Mouse (Mus musculus) neural tube, embryonic 12.5 days (tissue): ENCODE data around the gene Kcnn1. TPM values are rescaled to one million over a fixed set of nuclear protein-coding genes. Genes with fewer than 3 reads are reported as not detected.

Experiments used
- ATAC-seq: fragments of 200-750 bp; cut with Nextera tagmentation; 2 replicates; pipeline ENCODE4 v1.8.0; 2017; ENCODE audit warnings: low read depth, mild to moderate bottlenecking, moderate TSS enrichment, moderate library complexity; ENCODE audit not compliant: low FRiP score
- H3K27ac ChIP-seq: fragments of 300-500 bp; sonication (generic); 2 replicates; pipeline ENCODE4 v1.5.1; 2016
- H3K27me3 ChIP-seq: fragments of 300-500 bp; sonication (generic); replicated peaks from 2 replicates; pipeline ENCODE4 v1.6.1; 2016; ENCODE audit warnings: mild to moderate bottlenecking
- H3K36me3 ChIP-seq: fragments of 300-500 bp; sonication (generic); 2 replicates; pipeline ENCODE4 v1.6.1; 2016; ENCODE audit warnings: mild to moderate bottlenecking
- H3K4me1 ChIP-seq: fragments of 300-500 bp; sonication (generic); 2 replicates; pipeline ENCODE4 v1.6.1; 2016
- H3K4me2 ChIP-seq: fragments of 300-500 bp; sonication (generic); replicated peaks from 2 replicates; pipeline ENCODE4 v1.6.1; 2016; ENCODE audit warnings: mild to moderate bottlenecking
- H3K4me3 ChIP-seq: fragments of 300-500 bp; sonication (generic); 2 replicates; pipeline ENCODE4 v1.5.1; 2016
- H3K9ac ChIP-seq: fragments of 300-500 bp; sonication (generic); 2 replicates; pipeline ENCODE4 v1.6.1; 2016; ENCODE audit warnings: mild to moderate bottlenecking
- H3K9me3 ChIP-seq: fragments of 300-500 bp; sonication (generic); 2 replicates; pipeline ENCODE4 v1.6.1; 2016; ENCODE audit warnings: mild to moderate bottlenecking
- WGBS: fragments of 180-500 bp; shearing (Covaris S2); methylation state at CpG from one replicate; pipeline ENCODE4 v1.1.7; 2016; 5-methylcytosine and 5-hydroxymethylcytosine counted together
- microRNA-seq: library from miRNA; unstranded; fragments of <30 nt; microRNA quantifications from one replicate; pipeline ENCODE4, GENCODE M21; 2017
- polyA plus RNA-seq: library from polyadenylated mRNA; unstranded; fragments of >200 nt; fragmentation: Nextera tagmentation; extraction: Ambion mirVana; gene quantifications from 2 replicates; pipeline ENCODE4 v1.2.1, GENCODE M21; 2016

The Kcnn1 gene
- polyA plus RNA-seq, 1 experiment from 2014 or later: 24.8 TPM

DNA sequence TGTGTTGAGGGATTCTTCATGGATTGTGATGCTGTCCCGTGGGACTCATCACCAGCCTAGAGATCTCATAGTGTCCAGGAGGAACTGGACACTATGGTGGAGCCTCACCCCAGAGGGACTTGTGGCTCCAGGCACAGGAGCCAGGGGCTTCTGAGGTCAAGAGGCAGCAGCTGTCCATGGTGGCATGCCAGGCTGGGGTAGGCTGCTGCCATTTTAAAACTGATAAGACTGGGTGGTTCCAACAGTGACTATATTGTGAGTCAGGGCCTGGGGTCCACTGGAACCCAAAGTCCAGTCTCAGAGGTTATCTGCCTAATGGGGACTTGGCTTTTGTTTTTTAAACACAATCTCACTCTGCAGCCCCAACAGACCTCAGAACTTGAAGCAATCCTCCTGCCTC is 61.2 kb downstream of the Kcnn1 start:
- Histone ChIP-seq H3K36me3 (no peaks in the 10 kb centered on the region), H3K4me1 (peaks cover 28% of the 10 kb centered on the region), H3K9me3 (no peaks in the 10 kb centered on the region), H3K4me3 (no peak overlapping the region), H3K4me2 (no peak overlapping the region), H3K27ac (no peak overlapping the region), H3K27me3 (peaks cover 65% of the 10 kb centered on the region), H3K9ac (no peak overlapping the region)
- no peak for ATAC-seq
- WGBS: 81% methylated on average over 1 of the region's 1 CpGs

DNA sequence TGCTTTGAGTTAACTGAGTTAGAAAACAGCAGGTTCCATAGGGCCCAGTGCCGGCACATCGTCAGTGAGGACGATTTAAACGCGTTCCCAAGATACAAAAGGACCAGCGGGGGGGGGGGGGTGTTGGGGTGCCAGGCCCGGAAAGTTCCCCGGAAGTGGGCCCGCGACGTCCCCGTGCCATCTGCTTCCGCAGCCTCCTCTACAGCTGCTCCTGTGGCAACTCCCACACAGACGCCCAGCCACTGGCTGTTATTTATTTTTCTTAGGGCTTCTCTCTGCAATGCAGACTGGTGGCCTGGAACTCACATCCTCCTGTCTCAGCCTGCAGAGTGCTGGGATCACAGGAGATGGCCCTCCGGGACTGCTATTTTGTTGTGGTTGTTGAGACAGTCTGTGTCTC is 61.9 kb downstream of the Kcnn1 start:
- no peaks in the 10 kb centered on the region for H3K9me3 ChIP-seq
- H3K27ac ChIP-seq: no peak overlapping the region
- no peak overlapping the region for H3K4me3 ChIP-seq
- H3K27me3 ChIP-seq: peaks cover 65% of the 10 kb centered on the region
- H3K4me2 ChIP-seq: no peak overlapping the region
- peaks cover 32% of the 10 kb centered on the region for H3K4me1 ChIP-seq
- no peaks in the 10 kb centered on the region for H3K36me3 ChIP-seq
- no peak overlapping the region for H3K9ac ChIP-seq
- 28% methylated on average over 15 of the region's 15 CpGs for WGBS
- ATAC-seq: no peak

DNA sequence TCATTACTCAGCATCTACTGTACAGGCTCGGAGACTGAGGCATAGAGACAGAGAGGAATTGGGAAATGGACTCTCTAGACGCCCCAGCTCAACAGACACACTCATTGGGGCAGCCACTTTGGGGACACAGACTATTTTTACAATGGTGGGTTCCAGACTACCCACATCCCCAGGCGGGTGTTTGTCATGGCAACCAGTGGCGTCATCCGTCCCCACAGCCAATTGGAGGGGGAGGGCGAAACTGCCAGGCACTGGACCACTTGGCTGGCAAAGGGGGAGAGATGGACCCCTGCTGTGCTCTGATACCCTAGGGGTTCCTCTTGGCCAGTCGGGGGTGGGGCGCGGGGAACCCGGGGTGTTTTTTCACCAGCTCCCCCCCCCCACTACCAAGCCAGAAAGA is 62.4 kb downstream of the Kcnn1 start:
- Histone ChIP-seq H3K9ac (no peak overlapping the region), H3K4me3 (no peak overlapping the region), H3K4me1 (peaks cover 32% of the 10 kb centered on the region), H3K36me3 (no peaks in the 10 kb centered on the region), H3K9me3 (no peaks in the 10 kb centered on the region), H3K4me2 (no peak overlapping the region), H3K27ac (no peak overlapping the region), H3K27me3 (peaks cover 61% of the 10 kb centered on the region)
- no peak for ATAC-seq
- 45% methylated on average over 10 of the region's 10 CpGs for WGBS

DNA sequence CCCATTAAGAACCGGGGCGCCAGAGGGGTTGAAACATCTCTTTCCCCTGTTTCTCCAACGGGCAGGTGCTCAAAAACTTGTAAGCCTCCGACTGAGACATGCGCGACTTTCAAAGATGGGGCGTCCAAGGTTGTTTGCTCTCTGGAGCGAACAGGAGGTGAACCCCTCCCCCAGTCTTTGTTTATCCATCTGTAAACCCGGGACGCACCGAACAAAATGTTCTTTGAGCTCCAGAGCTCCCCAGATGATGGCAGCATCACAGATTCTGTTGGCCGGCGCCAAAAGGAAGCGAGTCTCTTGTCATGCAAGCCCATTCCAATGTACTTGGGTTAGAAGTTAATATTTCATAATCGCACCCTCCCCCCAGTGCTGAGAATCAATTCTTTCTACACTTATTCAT is 64.8 kb downstream of the Kcnn1 start:
- Histone ChIP-seq H3K36me3 (no peaks in the 10 kb centered on the region), H3K4me1 (peaks cover 18% of the 10 kb centered on the region), H3K4me3 (peak overlapping the region; percentile 52), H3K27me3 (peaks cover 44% of the 10 kb centered on the region), H3K27ac (no peak overlapping the region), H3K9ac (no peak overlapping the region; the same call in 1 of the 2 replicates), H3K4me2 (peak overlapping the region; percentile 84), H3K9me3 (no peaks in the 10 kb centered on the region)
- 13% methylated on average over 15 of the region's 15 CpGs for WGBS
- no peak for ATAC-seq

DNA sequence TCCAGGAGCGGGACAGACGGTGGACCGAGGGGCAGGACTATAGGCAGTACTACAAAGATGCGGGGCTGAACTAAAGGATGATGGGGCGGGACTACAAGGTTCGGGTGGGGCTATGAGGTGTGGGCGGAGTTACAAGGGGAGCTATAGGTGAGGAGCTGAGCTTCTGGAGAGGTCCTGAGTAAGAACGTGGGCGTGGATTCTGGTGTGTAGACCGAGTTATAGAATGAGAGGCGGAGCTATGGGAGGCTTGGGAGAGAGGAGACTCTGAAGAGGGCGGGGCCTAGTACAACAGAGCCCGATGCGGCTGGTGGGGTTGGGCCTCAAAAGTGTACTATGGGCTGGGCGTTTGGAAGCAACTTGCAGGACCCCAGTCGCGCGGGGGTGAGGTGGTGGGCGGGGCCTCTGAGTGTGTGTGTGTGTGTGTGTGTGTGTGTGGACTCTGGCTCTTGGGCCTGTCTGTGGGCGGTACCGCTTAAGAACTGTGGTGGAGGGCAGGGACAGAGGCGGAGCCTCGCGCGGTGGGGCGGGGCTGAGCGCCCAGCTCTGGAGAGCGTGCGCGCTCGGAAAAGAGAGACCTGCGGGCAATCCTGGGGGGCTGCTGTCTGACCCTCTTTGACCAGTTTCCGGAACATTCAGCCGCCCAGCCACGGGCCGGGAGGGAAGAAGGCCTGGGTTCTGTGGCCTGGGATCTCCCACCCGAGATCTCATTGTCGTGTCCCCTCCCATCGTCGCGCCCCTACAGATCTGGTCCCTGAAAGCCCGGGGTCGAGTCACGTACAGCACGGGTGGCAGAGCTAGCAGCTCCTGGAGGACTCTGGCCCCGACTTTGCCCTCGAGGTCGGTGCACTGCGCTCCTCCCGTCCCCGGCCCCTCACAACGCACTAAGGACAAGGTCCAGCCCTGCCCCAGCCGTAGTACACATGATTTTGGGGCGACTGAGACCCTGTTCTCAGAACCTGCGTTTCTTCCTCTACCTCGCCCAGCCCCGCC is 65.7 kb downstream of the Kcnn1 start:
- H3K9ac ChIP-seq: peak overlapping the region; percentile 65
- ATAC-seq: peak; percentile 81
- H3K27me3 ChIP-seq: peaks cover 37% of the 10 kb centered on the region
- no peaks in the 10 kb centered on the region for H3K9me3 ChIP-seq
- peak overlapping the region; percentile 84 for H3K4me2 ChIP-seq
- no peaks in the 10 kb centered on the region for H3K36me3 ChIP-seq
- WGBS: 1% methylated on average over 57 of the region's 57 CpGs
- peak overlapping the region; percentile 52 for H3K4me3 ChIP-seq
- H3K27ac ChIP-seq: no peak overlapping the region
- peaks cover 27% of the 10 kb centered on the region for H3K4me1 ChIP-seq

DNA sequence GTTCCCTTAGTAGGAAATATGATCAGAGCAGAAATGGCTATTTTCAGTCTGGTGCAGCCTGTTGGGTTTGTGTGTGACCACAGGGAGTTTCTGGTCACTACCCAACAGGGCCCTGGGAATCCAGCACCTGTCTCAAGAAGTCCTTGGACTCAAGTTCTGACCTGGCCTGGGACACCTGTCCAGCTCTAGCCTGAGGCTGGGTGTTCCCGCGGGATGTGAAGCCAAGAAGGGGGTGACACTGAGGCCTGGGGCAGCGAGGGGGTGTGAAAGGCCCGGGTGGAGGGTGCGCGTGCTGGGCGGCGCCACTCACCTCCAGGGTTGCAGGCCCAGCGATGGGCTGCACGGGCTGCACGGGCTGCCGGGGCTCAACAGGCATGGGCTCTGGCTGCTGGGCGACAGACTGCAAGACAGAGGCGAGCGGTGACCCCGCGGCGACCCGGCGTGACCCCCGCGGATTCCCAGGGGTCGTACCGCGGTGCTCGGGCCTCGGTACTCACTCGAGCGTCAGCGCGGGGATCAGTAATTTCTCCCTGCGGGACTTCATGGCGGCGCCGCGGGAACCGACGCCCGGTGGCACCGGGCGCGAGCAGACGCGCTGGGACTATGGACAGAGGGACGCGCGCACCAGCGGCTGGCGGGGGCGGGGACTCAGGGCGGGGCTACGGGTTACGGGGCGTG is 66.5 kb downstream of the Kcnn1 start:
- peak; percentile 2; the same call in 1 of the 2 replicates for ATAC-seq
- H3K4me1 ChIP-seq: peaks cover 31% of the 10 kb centered on the region

DNA sequence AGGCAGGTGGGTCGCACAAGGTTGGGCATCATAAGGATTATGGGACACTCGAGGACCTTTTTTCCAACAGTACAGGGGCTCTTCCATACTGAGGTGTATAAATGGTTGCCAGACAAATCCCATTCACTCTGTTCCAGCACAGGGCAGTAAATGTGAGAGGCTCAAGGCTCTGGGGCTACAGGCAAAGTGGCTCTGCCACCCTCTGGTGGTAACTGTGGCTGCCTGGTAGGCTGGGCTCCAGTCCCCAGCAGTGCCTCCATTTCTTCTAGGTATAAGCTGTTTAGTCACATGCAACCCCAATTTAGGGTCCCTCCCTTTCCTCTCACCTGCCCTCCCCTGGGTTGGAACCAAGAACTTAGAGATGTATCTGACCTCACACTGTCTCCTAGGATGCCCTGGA is 67.7 kb downstream of the Kcnn1 start:
- Histone ChIP-seq H3K4me2 (no peak overlapping the region), H3K9me3 (no peaks in the 10 kb centered on the region), H3K36me3 (no peaks in the 10 kb centered on the region), H3K4me3 (no peak overlapping the region), H3K27me3 (peaks cover 31% of the 10 kb centered on the region), H3K9ac (no peak overlapping the region), H3K4me1 (peaks cover 38% of the 10 kb centered on the region), H3K27ac (no peak overlapping the region)
- ATAC-seq: no peak
- WGBS: 85% methylated on average over 2 of the region's 2 CpGs

More for the DNA sequence above, 66.5 kb downstream of the Kcnn1 start:
- peak overlapping the region; percentile 84 for H3K4me2 ChIP-seq
- no peaks in the 10 kb centered on the region for H3K36me3 ChIP-seq
- H3K27me3 ChIP-seq: peaks cover 31% of the 10 kb centered on the region
- 2% methylated on average over 54 of the region's 54 CpGs for WGBS
- H3K9me3 ChIP-seq: no peaks in the 10 kb centered on the region
- peak overlapping the region; percentile 65 for H3K9ac ChIP-seq
- no peak overlapping the region for H3K27ac ChIP-seq
- peak overlapping the region; percentile 52 for H3K4me3 ChIP-seq

DNA sequence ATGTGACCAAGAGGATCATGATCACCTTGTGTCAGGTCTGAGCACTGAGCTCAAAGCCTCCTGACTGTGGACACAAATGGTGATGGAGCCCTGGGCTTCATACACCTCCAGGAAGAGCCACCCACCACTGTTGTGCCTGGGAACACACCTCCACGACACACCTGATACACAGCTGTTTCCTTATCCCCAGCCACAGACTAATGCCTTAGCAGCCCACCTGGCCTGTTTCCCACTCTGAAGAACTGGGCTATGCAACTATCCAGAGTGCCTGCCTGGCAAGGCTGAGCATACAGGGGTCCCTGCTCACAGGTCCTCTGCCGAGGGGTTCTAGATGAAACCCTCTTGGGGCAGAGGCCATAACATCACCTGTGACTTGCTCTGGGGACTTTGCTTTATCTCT is 68.8 kb downstream of the Kcnn1 start:
- 0 out of 2 replicates have a peak, but pooled peaks cover 6% of the 10 kb centered on the region for H3K36me3 ChIP-seq
- H3K9ac ChIP-seq: no peak overlapping the region
- H3K4me3 ChIP-seq: no peak overlapping the region
- peaks cover 38% of the 10 kb centered on the region for H3K4me1 ChIP-seq
- ATAC-seq: no peak
- no peaks in the 10 kb centered on the region for H3K9me3 ChIP-seq
- H3K27ac ChIP-seq: no peak overlapping the region
- WGBS: 88% methylated on average over 2 of the region's 2 CpGs
- 0 out of 2 replicates have a peak overlapping the region, but pooled peaks have one; percentile 78 for H3K4me2 ChIP-seq
- H3K27me3 ChIP-seq: peaks cover 25% of the 10 kb centered on the region

DNA sequence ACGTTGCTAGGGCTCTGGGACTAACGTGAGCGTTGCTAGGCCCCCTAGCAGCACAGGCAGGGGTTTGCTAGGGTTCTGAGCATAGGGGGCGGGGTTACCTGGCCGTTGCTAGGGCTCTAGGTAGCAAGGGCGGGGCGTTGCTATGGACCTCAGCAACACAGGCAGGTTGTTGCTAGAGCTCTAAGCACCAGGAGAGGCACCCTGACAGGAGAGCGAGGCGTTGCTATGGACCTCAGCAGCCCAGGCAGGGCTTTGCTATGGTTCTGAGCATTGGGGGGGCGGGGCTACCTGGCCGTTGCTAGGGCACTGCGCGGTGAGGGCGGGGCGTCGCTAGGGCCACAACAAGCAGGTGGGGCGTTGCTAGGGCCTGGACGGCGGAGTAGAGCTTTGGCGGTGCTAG is 70.4 kb downstream of the Kcnn1 start:
- under 1% methylated on average over 20 of the region's 20 CpGs for WGBS
- peak overlapping the region; percentile 65 for H3K27ac ChIP-seq
- peaks cover 10% of the 10 kb centered on the region; the same call in 1 of the 2 replicates for H3K27me3 ChIP-seq
- peaks cover 15% of the 10 kb centered on the region for H3K36me3 ChIP-seq
- peaks cover 32% of the 10 kb centered on the region for H3K4me1 ChIP-seq
- H3K9me3 ChIP-seq: no peaks in the 10 kb centered on the region
- H3K9ac ChIP-seq: peak overlapping the region; percentile 77
- no peak; the same call in 1 of the 2 replicates for ATAC-seq
- H3K4me2 ChIP-seq: peak overlapping the region; percentile 78
- peak overlapping the region; percentile 61 for H3K4me3 ChIP-seq

Small RNA genes lying within 50 kb of the gene (microRNA-seq; reads per million reads assigned to microRNA genes)
- not detected for gene Mir7067
- gene Mir7240: not detected

Other genes with a start within 250 kb of the Kcnn1 start
- gene Lrrc25, start 247.1 kb downstream of the Kcnn1 start, polyA plus RNA-seq: 0.68 and 1.3 TPM in 2 replicates
- gene Gdf15, start 230.8 kb downstream of the Kcnn1 start, polyA plus RNA-seq: 0.14 TPM in 1 of 2 replicates, not detected in the other
- 181 and 188 TPM in 2 replicates for gene Pgpep1, start 202.9 kb downstream of the Kcnn1 start, polyA plus RNA-seq
- 264 and 277 TPM in 2 replicates for gene Lsm4, start 190.0 kb downstream of the Kcnn1 start, polyA plus RNA-seq
- gene Jund, start 164.3 kb downstream of the Kcnn1 start, polyA plus RNA-seq: 248 and 267 TPM in 2 replicates
- gene Iqcn, start 159.8 kb downstream of the Kcnn1 start, polyA plus RNA-seq: 0.06 and 0.16 TPM in 2 replicates
- not detected in 2 replicates for gene Gm3336, start 144.7 kb downstream of the Kcnn1 start, polyA plus RNA-seq
- gene Pde4c, start 139.5 kb downstream of the Kcnn1 start, polyA plus RNA-seq: 0.19 and 0.41 TPM in 2 replicates
- gene Rab3a, start 108.6 kb downstream of the Kcnn1 start, polyA plus RNA-seq: 184 and 199 TPM in 2 replicates
- 45.0 and 51.2 TPM in 2 replicates for gene Mpv17l2, start 102.3 kb downstream of the Kcnn1 start, polyA plus RNA-seq
- gene Pik3r2, start 86.5 kb downstream of the Kcnn1 start, polyA plus RNA-seq: 84.0 and 84.6 TPM in 2 replicates
- gene Mast3, start 58.2 kb downstream of the Kcnn1 start, polyA plus RNA-seq: 15.9 and 17.4 TPM in 2 replicates
- not detected in 2 replicates for gene Il12rb1, start 54.8 kb downstream of the Kcnn1 start, polyA plus RNA-seq
- gene Arrdc2, start 23.5 kb downstream of the Kcnn1 start, polyA plus RNA-seq: 9.7 and 10.2 TPM in 2 replicates
- gene Ccdc124, start 10.7 kb upstream of the Kcnn1 start, polyA plus RNA-seq: 142 and 145 TPM in 2 replicates
- 0.91 and 1.5 TPM in 2 replicates for gene Slc5a5, start 29.5 kb upstream of the Kcnn1 start, polyA plus RNA-seq
- gene Rpl18a, start 34.2 kb upstream of the Kcnn1 start, polyA plus RNA-seq: 2,364 and 2,595 TPM in 2 replicates
- gene Map1s, start 42.7 kb upstream of the Kcnn1 start, polyA plus RNA-seq: 59.3 and 62.6 TPM in 2 replicates